Mouse (Mus musculus) small intestine, adult 2 months (tissue): Measurements from ENCODE around the gene Gpr132. TPM values are rescaled to one million over a fixed set of nuclear protein-coding genes. Genes with fewer than 3 reads are reported as not detected.

Source experiments
- H3K27ac ChIP-seq: fragments of 200-500 bp; 2 replicates; pipeline ENCODE4 v1.5.1; 2012; ENCODE audit warnings: low read depth, low read length, control low read depth, inconsistent platforms; ENCODE audit not compliant: insufficient read depth
- H3K27me3 ChIP-seq: fragments of 200-500 bp; 2 replicates; pipeline ENCODE4 v1.6.1; 2012; ENCODE audit warnings: mild to moderate bottlenecking, moderate library complexity, low read length, inconsistent platforms; ENCODE audit not compliant: control insufficient read depth, insufficient read depth
- H3K36me3 ChIP-seq: fragments of 200-500 bp; 2 replicates; pipeline ENCODE4 v1.6.1; 2012; ENCODE audit warnings: mild to moderate bottlenecking, low read length, control low read depth, inconsistent platforms; ENCODE audit not compliant: control insufficient read depth, insufficient read depth
- H3K4me1 ChIP-seq: fragments of 200-500 bp; 2 replicates; pipeline ENCODE4 v1.6.1; 2012; ENCODE audit warnings: low read length, inconsistent platforms, mixed read lengths; ENCODE audit not compliant: control insufficient read depth, insufficient read depth, insufficient read length
- H3K4me3 ChIP-seq: fragments of 200-500 bp; 2 replicates; pipeline ENCODE4 v1.5.1; 2012; ENCODE audit warnings: low read depth, mild to moderate bottlenecking, control low read depth, inconsistent platforms, low read length, moderate library complexity
- CTCF ChIP-seq: fragments of 200-500 bp; IDR thresholded peaks from 2 replicates; pipeline ENCODE4 v1.5.1; 2012; ENCODE audit warnings: low read depth, mild to moderate bottlenecking, control low read depth, inconsistent platforms, low read length, moderate library complexity, mixed read lengths; ENCODE audit not compliant: insufficient replicate concordance, insufficient read length; ENCODE audit errors: extremely low read depth
- POLR2A ChIP-seq: fragments of 200-500 bp; IDR thresholded peaks from 2 replicates; pipeline ENCODE4 v1.6.1; 2012; ENCODE audit warnings: low read depth, mild to moderate bottlenecking, control low read depth, inconsistent platforms, low read length, moderate library complexity
- WGBS: fragments of 180-500 bp; shearing (Covaris S2); methylation state at CpG from one replicate; pipeline ENCODE4 v1.1.7; 2018; 5-methylcytosine and 5-hydroxymethylcytosine counted together
- polyA plus RNA-seq: library from polyadenylated mRNA; depleted of rRNA; stranded (reverse); fragments of >200 nt; gene quantifications from 2 replicates; pipeline ENCODE4 v1.2.3, GENCODE M21; 2012

Gpr132 gene
- polyA plus RNA-seq, 1 experiment, result 8.2 TPM

DNA sequence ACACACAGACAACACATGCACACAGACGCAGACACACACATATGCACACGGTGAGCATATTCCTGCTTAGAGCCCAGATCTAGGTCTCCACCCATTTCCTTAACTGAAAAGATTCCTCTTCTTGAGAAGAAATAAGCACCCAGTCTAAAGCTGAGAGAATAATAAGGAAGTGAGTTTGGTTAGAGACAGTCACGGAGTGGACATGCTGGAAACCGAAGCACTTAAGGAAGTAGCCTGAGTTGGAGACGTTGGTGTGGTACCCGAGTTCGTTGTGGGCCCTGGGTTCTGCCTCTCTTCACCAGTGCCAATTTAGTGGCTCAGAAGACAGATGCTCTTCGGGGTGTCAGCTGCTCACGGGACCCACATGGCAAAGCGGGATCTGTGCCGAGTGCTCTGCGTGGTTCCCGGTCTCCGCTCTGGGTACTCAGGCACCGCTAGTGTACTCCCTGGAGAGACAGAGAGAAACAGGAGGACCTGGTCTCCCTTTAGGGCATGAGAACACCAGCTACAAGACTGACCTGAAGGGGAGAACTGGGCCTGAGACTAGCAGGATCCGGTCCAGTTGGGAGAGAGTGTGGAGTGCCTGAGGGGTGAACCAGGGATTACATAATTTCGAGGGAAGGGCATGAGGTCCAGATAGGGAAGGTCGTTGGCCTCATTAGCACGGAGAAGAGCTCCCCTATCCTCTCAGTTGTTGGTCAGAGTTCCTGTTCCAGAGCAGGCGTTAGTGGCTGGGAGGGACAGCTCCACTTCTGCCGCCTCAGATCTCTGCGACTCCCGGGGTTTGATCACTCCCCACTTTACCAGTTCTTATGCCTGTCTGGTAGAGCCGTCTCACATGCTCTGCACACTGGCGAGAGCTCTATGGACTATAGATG is 27.6 kb downstream of the Gpr132 start:
- Histone ChIP-seq H3K27ac (peak overlapping the region; percentile 24; the same call in 1 of the 2 replicates), H3K4me1 (no peaks in the 10 kb centered on the region), H3K27me3 (no peaks in the 10 kb centered on the region), H3K36me3 (no peaks in the 10 kb centered on the region), H3K4me3 (no peak overlapping the region; the same call in 1 of the 2 replicates)
- no peak for TF ChIP-seq CTCF
- TF ChIP-seq POLR2A, result no peak
- WGBS, result 69% methylated on average over 25 of the region's 25 CpGs

DNA sequence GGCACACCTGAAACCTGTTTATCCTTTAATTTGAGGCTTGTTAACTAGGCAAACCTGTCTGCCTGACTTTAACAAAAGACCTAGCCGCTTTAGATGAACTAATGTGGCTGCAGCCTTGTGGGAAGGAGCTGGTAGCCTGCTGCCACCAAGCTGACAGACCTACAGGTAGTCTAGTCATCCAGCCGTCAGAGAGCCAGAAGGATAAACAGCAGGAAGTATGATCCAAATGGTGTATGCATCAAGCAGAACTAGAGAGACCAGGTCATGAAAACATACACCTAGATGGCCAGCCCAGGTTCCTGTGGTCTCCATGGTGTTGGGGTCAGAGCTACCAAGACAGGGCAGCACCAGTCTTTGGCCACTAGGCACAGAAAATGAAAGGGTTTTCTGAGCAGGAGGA is 33.0 kb downstream of the Gpr132 start:
- H3K4me1 ChIP-seq, result no peaks in the 10 kb centered on the region; the same call in 1 of the 2 replicates
- TF ChIP-seq POLR2A (no peak), CTCF (no peak)
- no peaks in the 10 kb centered on the region for H3K36me3 ChIP-seq
- WGBS, result 68% methylated on average over 2 of the region's 2 CpGs
- H3K27me3 ChIP-seq, result no peaks in the 10 kb centered on the region
- H3K4me3 ChIP-seq, result no peak overlapping the region
- no peak overlapping the region for H3K27ac ChIP-seq

DNA sequence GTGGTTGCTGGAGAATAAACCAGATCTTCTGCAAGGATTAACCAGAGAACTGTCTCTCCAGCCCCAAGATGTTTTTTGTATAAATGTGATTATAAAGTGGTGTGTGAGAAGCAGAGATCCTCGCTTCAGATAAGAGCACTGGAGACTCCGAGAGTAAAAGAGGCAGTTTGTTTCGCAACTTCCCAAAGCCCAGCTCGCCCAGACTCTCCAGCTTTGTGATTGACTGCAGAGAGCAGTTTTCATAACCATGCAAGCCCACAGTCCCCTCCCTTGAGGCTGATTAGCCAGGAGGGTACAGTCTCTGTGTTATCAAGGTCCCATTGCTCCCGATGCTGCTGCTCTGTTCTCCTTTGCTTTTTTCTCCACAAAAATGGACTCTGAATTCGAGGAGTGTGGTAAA is 34.5 kb downstream of the Gpr132 start:
- no peaks in the 10 kb centered on the region for H3K27me3 ChIP-seq
- H3K4me1 ChIP-seq, result no peaks in the 10 kb centered on the region; the same call in 1 of the 2 replicates
- no peak overlapping the region for H3K27ac ChIP-seq
- no peak overlapping the region for H3K4me3 ChIP-seq
- WGBS, result 47% methylated on average over 6 of the region's 6 CpGs
- no peak for TF ChIP-seq POLR2A
- TF ChIP-seq CTCF, result no peak
- no peaks in the 10 kb centered on the region for H3K36me3 ChIP-seq

DNA sequence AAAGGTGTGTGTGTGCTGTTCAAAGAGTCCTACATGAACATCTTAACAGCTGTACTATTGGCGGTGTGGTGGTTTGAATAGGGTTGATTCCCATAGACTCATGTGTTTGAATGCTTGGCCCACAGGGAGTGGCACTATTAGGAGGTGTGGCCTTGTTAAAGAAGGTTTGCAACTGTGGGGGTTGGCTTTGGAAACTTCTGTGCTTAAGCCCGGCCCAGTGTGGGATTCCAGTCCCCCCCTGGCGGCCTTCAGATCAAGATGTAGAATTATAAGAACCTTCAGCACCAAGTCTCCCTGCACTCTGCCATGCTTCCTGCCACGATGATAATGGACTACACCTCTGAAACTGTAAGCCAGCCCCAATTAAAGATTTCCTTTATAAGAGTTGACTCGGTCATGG is 35.6 kb downstream of the Gpr132 start:
- peaks cover 3% of the 10 kb centered on the region; the same call in 1 of the 2 replicates for H3K4me1 ChIP-seq
- TF ChIP-seq CTCF, result no peak
- H3K4me3 ChIP-seq, result no peak overlapping the region
- H3K27me3 ChIP-seq, result no peaks in the 10 kb centered on the region
- 0 out of 2 replicates have a peak, but pooled peaks cover 3% of the 10 kb centered on the region for H3K36me3 ChIP-seq
- H3K27ac ChIP-seq, result no peak overlapping the region
- WGBS, result 93% methylated on average over 5 of the region's 5 CpGs

DNA sequence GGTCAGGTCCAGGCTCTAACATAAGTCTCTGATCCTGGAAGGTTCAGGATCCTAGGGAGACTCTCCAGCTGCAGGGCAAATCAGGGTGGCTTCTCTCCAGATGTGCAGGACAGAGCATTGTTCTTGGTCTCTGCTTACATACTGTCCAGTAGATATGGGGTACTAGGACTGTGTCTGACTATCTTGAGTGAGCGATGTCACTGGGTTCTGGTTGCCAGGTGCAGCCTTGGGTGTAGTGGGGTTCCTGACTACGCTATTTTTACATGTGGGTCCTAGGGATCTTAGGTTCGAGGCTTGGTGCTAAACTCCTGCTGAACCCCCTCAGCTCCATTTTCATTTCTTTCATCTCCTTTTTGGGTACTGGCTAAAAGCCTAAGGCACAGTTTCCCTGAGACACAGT is 37.5 kb downstream of the Gpr132 start:
- no peak for TF ChIP-seq POLR2A
- Histone ChIP-seq H3K4me3 (no peak overlapping the region), H3K27ac (no peak overlapping the region), H3K36me3 (peaks cover 6% of the 10 kb centered on the region; the same call in 1 of the 2 replicates), H3K4me1 (peaks cover 5% of the 10 kb centered on the region; the same call in 1 of the 2 replicates), H3K27me3 (no peaks in the 10 kb centered on the region)
- WGBS, result 78% methylated on average over 3 of the region's 3 CpGs

DNA sequence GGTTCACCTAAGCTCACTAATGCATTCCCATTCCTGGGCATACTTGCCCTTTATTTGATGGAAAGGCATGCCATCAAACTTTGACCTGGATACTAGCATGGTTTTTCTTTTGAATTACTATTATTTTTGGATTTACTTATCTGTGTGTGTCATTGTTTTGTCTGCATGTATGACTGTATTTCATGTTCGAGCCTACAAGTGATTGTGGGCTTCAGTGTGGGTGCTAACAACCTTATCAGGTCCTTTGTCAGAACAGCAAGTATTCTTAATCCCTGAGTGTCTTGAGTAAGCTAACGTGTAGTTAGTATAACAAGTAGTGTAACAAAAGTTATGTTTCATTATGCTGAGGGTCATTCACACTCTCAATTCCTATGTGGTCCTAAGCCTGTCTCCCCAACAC is 37.9 kb downstream of the Gpr132 start:
- 17% methylated on average over 2 of the region's 2 CpGs for WGBS
- peak overlapping the region; percentile 60; the same call in 1 of the 2 replicates for H3K27ac ChIP-seq
- peaks cover 5% of the 10 kb centered on the region; the same call in 1 of the 2 replicates for H3K4me1 ChIP-seq
- H3K27me3 ChIP-seq, result no peaks in the 10 kb centered on the region
- no peak for TF ChIP-seq POLR2A
- TF ChIP-seq CTCF, result no peak
- peaks cover 6% of the 10 kb centered on the region; the same call in 1 of the 2 replicates for H3K36me3 ChIP-seq
- H3K4me3 ChIP-seq, result peak overlapping the region; percentile 93

DNA sequence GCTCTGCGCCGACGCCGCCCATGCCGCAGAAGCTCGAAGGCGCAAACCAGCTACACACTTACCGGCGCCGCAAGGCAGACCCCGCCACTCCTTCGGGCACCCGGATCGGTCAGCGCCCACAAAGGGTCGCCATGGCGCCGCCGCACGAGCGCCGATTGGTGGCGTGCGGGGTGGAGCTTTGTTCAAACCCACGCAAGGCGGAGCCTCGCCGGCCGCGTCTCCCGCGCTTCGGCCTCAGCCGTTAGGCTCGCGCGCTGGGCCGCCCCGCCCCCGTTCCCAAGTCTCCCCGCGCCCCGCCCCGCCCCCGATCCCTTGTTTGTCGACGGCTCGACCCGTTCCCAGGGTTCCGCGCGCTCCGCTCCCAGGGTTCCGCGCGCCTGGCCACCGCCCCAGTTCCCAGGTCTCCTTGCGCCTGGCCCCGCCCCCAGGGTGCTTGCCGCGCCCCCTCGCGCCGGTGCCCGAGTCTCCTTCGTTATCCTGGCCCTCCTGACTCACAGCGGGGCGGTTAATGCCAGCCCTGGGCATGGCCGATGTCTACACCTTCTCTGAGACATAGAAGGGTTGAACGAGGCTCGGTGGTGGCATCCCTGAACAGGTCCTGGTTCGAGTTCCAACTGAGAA is 38.7 kb downstream of the Gpr132 start, which contains the start of gene Cdca4:
Gene Cdca4 (minus strand): TSS at position 180 of the 621 bp plus-strand sequence.
- peaks cover 6% of the 10 kb centered on the region; the same call in 1 of the 2 replicates for H3K36me3 ChIP-seq
- H3K27ac ChIP-seq, result peak within 1 kb of the TSS; percentile 79
- TF ChIP-seq POLR2A (peak; percentile 59; the same call in 1 of the 2 replicates), CTCF (no peak)
- H3K4me1 ChIP-seq, result peaks cover 5% of the 10 kb centered on the region; the same call in 1 of the 2 replicates
- H3K27me3 ChIP-seq, result no peaks in the 10 kb centered on the region
- 1% methylated on average over 72 of the region's 72 CpGs for WGBS
- peak within 1 kb of the TSS; percentile 97 for H3K4me3 ChIP-seq
